In genomic region chr5:123930508-123930989, GRCm38 (mm10) we compare ENCODE assay signal across 8 mouse cellular contexts. TPM values are rescaled to one million over a fixed set of nuclear protein-coding genes. Genes with fewer than 3 reads are reported as not detected.
DNase-seq lines count a peak whose midpoint lies in the region; ATAC-seq lines count a peak whose summit lies in the region.

TSS of gene Ccdc62 (plus strand) at chr5:123930679.

- peak; percentile 94 for ATAC-seq in erythroid progenitor cell, adult 5-6 weeks (replicated peaks; ENCODE audit: low FRiP score, poor library complexity, severe bottlenecking)
- peak; percentile 94 for ATAC-seq in heart, embryonic 13.5 days (ENCODE audit: extremely low read depth, insufficient number of reproducible peaks, low FRiP score, low TSS enrichment)
- peak; percentile 93 for ATAC-seq in liver, embryonic 12.5 days
- peak; percentile 97 for ATAC-seq in stomach, embryonic 15.5 days (ENCODE audit: insufficient read depth, low FRiP score, low read depth)

- under 1% methylated on average over 56 of the region's 56 CpGs for WGBS in heart, embryonic 13.5 days
- WGBS in liver, embryonic 12.5 days (ENCODE audit: insufficient replicate concordance): under 1% methylated on average over 56 of the region's 56 CpGs
- under 1% methylated on average over 56 of the region's 56 CpGs for WGBS in stomach, embryonic 15.5 days

- no peaks in the 10 kb centered on the region for H3K9me3 ChIP-seq in heart, embryonic 13.5 days
- H3K9me3 ChIP-seq in liver, embryonic 12.5 days (replicated peaks): no peaks in the 10 kb centered on the region
- H3K9me3 ChIP-seq in stomach, embryonic 15.5 days: no peaks in the 10 kb centered on the region

- H3K4me1 ChIP-seq in heart, embryonic 13.5 days: peaks cover 12% of the 10 kb centered on the region
- peaks cover 36% of the 10 kb centered on the region for H3K4me1 ChIP-seq in liver, embryonic 12.5 days
- 0 out of 2 replicates have a peak, but pooled peaks cover 3% of the 10 kb centered on the region for H3K4me1 ChIP-seq in stomach, embryonic 15.5 days

- H3K27me3 ChIP-seq in heart, embryonic 13.5 days (replicated peaks): no peaks in the 10 kb centered on the region
- no peaks in the 10 kb centered on the region for H3K27me3 ChIP-seq in liver, embryonic 12.5 days (replicated peaks)
- no peaks in the 10 kb centered on the region for H3K27me3 ChIP-seq in stomach, embryonic 15.5 days (replicated peaks)

- peak within 1 kb of the TSS; percentile 86 for H3K4me2 ChIP-seq in heart, embryonic 13.5 days
- H3K4me2 ChIP-seq in liver, embryonic 12.5 days: peak within 1 kb of the TSS; percentile 84
- H3K4me2 ChIP-seq in stomach, embryonic 15.5 days: peak within 1 kb of the TSS; percentile 86

- peak; percentile 97 for DNase-seq in CD4-positive helper T cell, adult 2 months (ENCODE audit: low read depth, low spot score)
- DNase-seq in brain, embryonic 18.5 days (ENCODE audit: low read depth, low spot score): peak; percentile 84
- peak; percentile 97 for DNase-seq in kidney, postnatal 10 days
- DNase-seq in natural killer cell, adult 2 months (ENCODE audit: low spot score in 2 of 2): peak; percentile 88 to 92

- peaks cover 42% of the 10 kb centered on the region for H3K36me3 ChIP-seq in heart, embryonic 13.5 days
- peaks cover 43% of the 10 kb centered on the region for H3K36me3 ChIP-seq in liver, embryonic 12.5 days
- H3K36me3 ChIP-seq in stomach, embryonic 15.5 days: peaks cover 15% of the 10 kb centered on the region

- peak within 1 kb of the TSS; percentile 97 for H3K9ac ChIP-seq in heart, embryonic 13.5 days
- peak within 1 kb of the TSS; percentile 95 for H3K9ac ChIP-seq in liver, embryonic 12.5 days
- H3K9ac ChIP-seq in stomach, embryonic 15.5 days: peak within 1 kb of the TSS; percentile 92

- peak within 1 kb of the TSS; percentile 89 for H3K27ac ChIP-seq in heart, embryonic 13.5 days (replicated peaks)
- H3K27ac ChIP-seq in liver, embryonic 12.5 days: peak within 1 kb of the TSS; percentile 90
- H3K27ac ChIP-seq in stomach, embryonic 15.5 days: peak within 1 kb of the TSS; percentile 91

- H3K4me3 ChIP-seq in heart, embryonic 13.5 days: peak within 1 kb of the TSS; percentile 83
- peak within 1 kb of the TSS; percentile 81 for H3K4me3 ChIP-seq in liver, embryonic 12.5 days
- H3K4me3 ChIP-seq in stomach, embryonic 15.5 days (replicated peaks): peak within 1 kb of the TSS; percentile 79

RNA-seq across cellular contexts. Expression of gene Ccdc62, which starts in this region (rescaled TPM):
- total RNA-seq in erythroid progenitor cell, adult 5-6 weeks (2015; ENCODE audit: low replicate concordance): 2.2 and 15.9 TPM in 2 replicates
- 0.39 TPM in 1 of 2 replicates, not detected in the other for total RNA-seq in erythroid progenitor cell, adult 5-6 weeks (2017; ENCODE audit: low replicate concordance)
- 3.7 TPM in 2 replicates for polyA plus RNA-seq in heart, embryonic 13.5 days (2015; fragmentation: Nextera tagmentation; extraction: Ambion mirVana)
- polyA plus RNA-seq in liver, embryonic 12.5 days (2016; fragmentation: Nextera tagmentation; extraction: Ambion mirVana): 3.4 and 5.0 TPM in 2 replicates
- 5.6 and 7.0 TPM in 2 replicates for polyA plus RNA-seq in stomach, embryonic 15.5 days (2015; fragmentation: Nextera tagmentation; extraction: Ambion mirVana)

Comparison
In these comparisons a context has a peak if more than half of its experiments do, and no peak if none do; other contexts are left out.
1. Peak in every context shown above with its lines: DNase-seq, ATAC-seq, H3K4me3 ChIP-seq and H3K27ac ChIP-seq.